Mouse (Mus musculus): Measurements from ENCODE around the gene Psmd14.

- TF ChIP-seq POLR2A (IDR thresholded peaks at IDR 0.05; ENCODE audit: low read depth, low read length), result no peak
- TF ChIP-seq CTCF (IDR thresholded peaks at IDR 0.05; ENCODE audit: extremely low read depth, insufficient read length, insufficient replicate concordance, low read depth, low read length), result no peak
Measured at GRCm38 (mm10) chr2:61811507-61812421, 100.3 kb downstream of the Psmd14 start.
